Mouse (Mus musculus): ENCODE results near the gene Six2. TPM values are rescaled to one million over a fixed set of nuclear protein-coding genes. Genes with fewer than 3 reads are reported as not detected.

Six2 gene
- polyA plus RNA-seq (2012; rRNA removed; ENCODE audit: low replicate concordance), result 0.16 and 0.27 TPM in 2 replicates

GRCm38 (mm10) chr17:85688236-85688910 lies at the start of gene Six2:
Gene Six2, minus strand, starts transcription at chr17:85688274.

Other genes with a start within 250 kb of the Six2 start
- gene Six3, start 74.7 kb downstream of the Six2 start, polyA plus RNA-seq (2012; rRNA removed; ENCODE audit: low replicate concordance), result not detected in 2 replicates